Mouse (Mus musculus) liver, adult 2 months (tissue): ENCODE results near the gene Marc1.
A peak's percentile ranks its signal among the peaks of the same experiment; 100 is the strongest.

ENCODE experiments used
- CTCF ChIP-seq: fragments of 200-500 bp; IDR thresholded peaks from 2 replicates; pipeline ENCODE4 v1.5.1; 2011; ENCODE audit warnings: low read depth, low read length, control low read depth
- POLR2A ChIP-seq: fragments of 200-500 bp; IDR thresholded peaks from 2 replicates; pipeline ENCODE4 v1.6.1; 2011; ENCODE audit warnings: low read length, control low read depth; ENCODE audit not compliant: insufficient read depth; ENCODE audit errors: extremely low read depth

- peak; percentile 25; the same call in 1 of the 2 replicates for TF ChIP-seq CTCF
- no peak for TF ChIP-seq POLR2A
Observed at GRCm38 (mm10) chr1:184793163-184793876, 17.8 kb downstream of the Marc1 start.
